In genomic region chr1:184447911-184448310, GRCm38 (mm10) we compare ENCODE assay signal across 9 mouse cellular contexts.
DNase-seq lines count a peak whose midpoint lies in the region; TF ChIP-seq lines count a peak whose summit lies in the region.
"Had no signal": no experiment of that assay in that cellular context is flagged by ENCODE, and none has a peak within 500 bp of the region (broad histone marks: within the 10 kb centered on the region; RNA-seq: fewer than 3 reads in every experiment).

No protein-coding gene starts in this region.

- peak; percentile 78 for TF ChIP-seq CTCF in lung, adult 2 months (IDR thresholded peaks at IDR 0.05; ENCODE audit: insufficient read depth, low read length)

- DNase-seq in A20 (ENCODE audit: low read depth, low spot score) (peak; percentile 67), ES-CJ7 (ENCODE audit: low read depth, low spot score) (peak; percentile 66)
- peak; percentile 34 for DNase-seq in c-Kit-positive CD71-positive TER-119-negative erythroid progenitor cells, embryonic 14.5 days (ENCODE audit: low read depth)
- peak; percentile 22 to 53 for DNase-seq in frontal cortex, postnatal 14 days (ENCODE audit: low spot score in 2 of 2)
- peak; percentile 55 for DNase-seq in large intestine, adult 2 months (ENCODE audit: low read depth, low spot score)
- DNase-seq in lung, adult 2 months: peak; percentile 73
- peak; percentile 36 to 55 for DNase-seq in right cerebral cortex, postnatal 36 days (ENCODE audit: low spot score in 2 of 2)
- peak; percentile 55 for DNase-seq in yolk sac, embryonic 10.5 days (ENCODE audit: low spot score)

- H3K4me3 ChIP-seq in lung, adult 2 months (replicated peaks; ENCODE audit: extremely low read depth, low read depth, low read length): no peak overlapping the region
- H3K4me3 ChIP-seq: megakaryocyte, embryonic 14.5 days had no signal

- 52% methylated on average over 7 of the region's 7 CpGs for WGBS in large intestine, adult 2 months
- WGBS in lung, adult 2 months: 52% methylated on average over 7 of the region's 7 CpGs

- no peaks in the 10 kb centered on the region for H3K4me1 ChIP-seq in lung, adult 2 months (ENCODE audit: control insufficient read depth, insufficient read depth, low read length)
- H3K4me1 ChIP-seq: megakaryocyte, embryonic 14.5 days had no signal

- no peak for TF ChIP-seq POLR2A in lung, adult 2 months (IDR thresholded peaks at IDR 0.05; ENCODE audit: borderline replicate concordance, extremely low read depth, low read depth, low read length)
